Mouse (Mus musculus) kidney, adult 2 months (tissue): ENCODE measurements around the gene Lrrc73. TPM values are rescaled to one million over a fixed set of nuclear protein-coding genes. Genes with fewer than 3 reads are reported as not detected.

Source experiments
- DNase-seq: peaks from one replicate; pipeline ENCODE4 v3.0.0; 2021
- H3K27ac ChIP-seq: fragments of 200-500 bp; 2 replicates; pipeline ENCODE4 v1.5.1; 2012; ENCODE audit warnings: low read depth, low read length, control low read depth, inconsistent platforms; ENCODE audit not compliant: insufficient read depth
- H3K27me3 ChIP-seq: fragments of 200-500 bp; replicated peaks from 2 replicates; pipeline ENCODE4 v1.6.1; 2012; ENCODE audit warnings: mild to moderate bottlenecking, moderate library complexity, low read length, inconsistent platforms; ENCODE audit not compliant: control insufficient read depth, insufficient read depth
- H3K36me3 ChIP-seq: fragments of 200-500 bp; 2 replicates; pipeline ENCODE4 v1.6.1; 2012; ENCODE audit warnings: mild to moderate bottlenecking, moderate library complexity, low read length, inconsistent platforms; ENCODE audit not compliant: control insufficient read depth, insufficient read depth
- H3K4me1 ChIP-seq: fragments of 200-500 bp; 2 replicates; pipeline ENCODE4 v1.6.1; 2011; ENCODE audit warnings: low read length; ENCODE audit not compliant: control insufficient read depth, insufficient read depth
- H3K4me3 ChIP-seq: fragments of 200-500 bp; 2 replicates; pipeline ENCODE4 v1.5.1; 2011; ENCODE audit warnings: mild to moderate bottlenecking, low read depth, low read length, control low read depth; ENCODE audit not compliant: insufficient read depth
- CTCF ChIP-seq: fragments of 200-500 bp; conservative IDR thresholded peaks from 2 replicates; pipeline ENCODE4 v1.5.1; 2011; ENCODE audit warnings: low read depth, mild to moderate bottlenecking, control low read depth, low read length, moderate library complexity, mixed read lengths; ENCODE audit not compliant: insufficient read depth, insufficient read length
- POLR2A ChIP-seq: fragments of 200-500 bp; IDR thresholded peaks from one replicate; pipeline ENCODE4 v1.6.1; 2011; ENCODE audit warnings: low read depth, low read length, control low read depth
- WGBS: fragments of 180-500 bp; shearing (Covaris S2); methylation state at CpG from one replicate; pipeline ENCODE4 v1.1.7; 2018; 5-methylcytosine and 5-hydroxymethylcytosine counted together
- polyA plus RNA-seq: library from polyadenylated mRNA; depleted of rRNA; stranded (reverse); fragments of >200 nt; gene quantifications from 2 replicates; pipeline ENCODE4 v1.2.3, GENCODE M21; 2012

Lrrc73 gene
- polyA plus RNA-seq, 1 experiment = 1.1 TPM

DNA sequence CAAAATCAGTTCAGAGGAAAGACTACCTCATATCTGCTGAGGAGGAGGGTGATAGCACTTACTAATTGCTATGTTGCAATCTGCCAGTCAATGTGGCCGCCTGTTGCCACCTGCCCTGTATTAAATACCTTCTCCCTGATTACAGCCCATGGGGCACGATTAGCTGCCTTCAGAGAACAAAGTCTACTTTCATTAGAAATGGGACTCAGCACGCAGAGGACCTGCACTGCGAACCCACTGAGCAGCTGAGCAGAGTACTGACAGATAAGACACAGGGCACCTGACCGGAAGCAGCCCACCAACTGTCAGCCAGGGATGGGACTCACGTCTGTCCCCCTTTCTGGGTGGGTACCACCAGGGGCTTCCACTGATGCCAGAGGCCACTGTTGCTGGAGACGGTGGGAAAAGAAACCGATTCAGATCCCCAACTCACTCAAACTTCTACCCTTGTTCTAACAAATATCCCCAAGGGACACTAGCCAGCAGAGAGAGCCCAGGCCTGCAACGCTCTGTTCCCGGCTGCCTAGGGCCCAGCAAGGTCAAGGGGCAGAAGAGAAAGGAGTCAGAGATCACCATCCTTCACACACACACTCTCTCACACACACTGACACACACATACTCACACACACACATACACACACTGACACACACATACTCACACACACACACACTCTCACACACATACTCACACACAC is 14.8 kb downstream of the Lrrc73 start:
- no peak overlapping the region for H3K27ac ChIP-seq
- no peaks in the 10 kb centered on the region for H3K27me3 ChIP-seq
- DNase-seq = no peak
- TF ChIP-seq CTCF (no peak), POLR2A (no peak)
- 63% methylated on average over 10 of the region's 10 CpGs for WGBS
- no peak overlapping the region for H3K4me3 ChIP-seq
- no peaks in the 10 kb centered on the region; the same call in 1 of the 2 replicates for H3K36me3 ChIP-seq
- 0 out of 2 replicates have a peak, but pooled peaks cover 6% of the 10 kb centered on the region for H3K4me1 ChIP-seq

DNA sequence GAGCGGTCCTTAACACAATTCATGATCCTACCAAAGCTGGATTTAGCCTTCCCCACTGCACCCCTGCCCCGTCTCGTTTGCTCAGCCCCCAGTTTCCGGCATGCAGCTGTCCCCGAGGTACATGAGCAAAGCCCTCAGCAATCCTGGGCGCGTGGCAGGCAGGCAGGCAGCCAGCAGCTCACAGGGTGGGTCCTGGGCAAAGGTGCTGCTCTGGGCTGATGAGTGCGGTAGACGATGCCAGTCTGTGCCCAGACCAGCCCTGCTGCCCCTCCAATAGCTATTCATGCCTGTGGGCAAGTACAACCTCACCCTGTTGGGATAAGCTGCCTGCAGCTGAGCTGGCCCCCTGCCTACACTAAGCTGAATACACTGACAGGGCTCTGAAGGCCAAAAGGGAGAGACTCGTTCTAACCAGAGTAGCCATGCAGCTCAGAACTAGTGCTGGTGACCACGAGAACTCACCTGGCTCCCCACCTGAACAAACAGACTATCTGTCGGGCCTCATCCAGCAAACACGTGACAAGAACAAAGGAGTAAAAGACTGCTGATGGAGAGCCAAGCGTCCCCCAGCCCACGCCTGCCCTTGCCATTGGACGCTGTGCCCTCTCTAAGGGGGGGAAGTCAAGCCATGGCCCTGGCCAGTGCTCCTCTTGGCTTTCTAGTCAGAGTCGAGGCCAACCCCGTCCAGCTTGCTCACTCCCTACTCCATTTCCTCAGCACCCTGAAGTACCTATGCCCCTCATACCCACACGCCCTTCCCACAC is 16.6 kb downstream of the Lrrc73 start:
- TF ChIP-seq POLR2A = no peak
- TF ChIP-seq CTCF = no peak
- 69% methylated on average over 19 of the region's 19 CpGs for WGBS
- DNase-seq = peak; percentile 70
- H3K36me3 ChIP-seq = no peaks in the 10 kb centered on the region
- no peak overlapping the region for H3K27ac ChIP-seq
- H3K4me3 ChIP-seq = no peak overlapping the region
- 0 out of 2 replicates have a peak, but pooled peaks cover 6% of the 10 kb centered on the region for H3K4me1 ChIP-seq
- no peaks in the 10 kb centered on the region for H3K27me3 ChIP-seq

DNA sequence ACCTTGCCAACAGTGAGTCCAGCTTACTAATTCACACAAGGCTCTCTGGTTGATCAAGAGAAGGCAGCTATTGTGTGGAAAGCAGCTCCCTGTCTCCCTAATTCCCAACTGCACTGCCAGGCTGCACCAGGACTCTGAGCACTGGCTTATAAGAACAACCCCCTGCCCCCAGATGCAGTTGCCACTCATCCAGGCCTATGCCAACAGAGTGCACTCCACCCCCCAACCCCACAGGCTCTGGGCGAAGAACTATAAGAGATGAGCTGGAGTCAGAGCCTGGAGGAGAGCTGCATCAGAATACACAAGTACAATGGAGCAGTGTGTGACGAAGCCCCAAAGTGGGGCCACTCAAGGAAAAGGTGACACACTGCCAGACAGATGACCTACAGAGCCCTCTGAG is 18.7 kb downstream of the Lrrc73 start:
- Histone ChIP-seq H3K27me3 (no peaks in the 10 kb centered on the region), H3K36me3 (no peaks in the 10 kb centered on the region), H3K4me3 (no peak overlapping the region), H3K4me1 (0 out of 2 replicates have a peak, but pooled peaks cover 3% of the 10 kb centered on the region), H3K27ac (no peak overlapping the region)
- DNase-seq = no peak
- TF ChIP-seq CTCF (no peak), POLR2A (no peak)
- 96% methylated on average over 2 of the region's 2 CpGs for WGBS

DNA sequence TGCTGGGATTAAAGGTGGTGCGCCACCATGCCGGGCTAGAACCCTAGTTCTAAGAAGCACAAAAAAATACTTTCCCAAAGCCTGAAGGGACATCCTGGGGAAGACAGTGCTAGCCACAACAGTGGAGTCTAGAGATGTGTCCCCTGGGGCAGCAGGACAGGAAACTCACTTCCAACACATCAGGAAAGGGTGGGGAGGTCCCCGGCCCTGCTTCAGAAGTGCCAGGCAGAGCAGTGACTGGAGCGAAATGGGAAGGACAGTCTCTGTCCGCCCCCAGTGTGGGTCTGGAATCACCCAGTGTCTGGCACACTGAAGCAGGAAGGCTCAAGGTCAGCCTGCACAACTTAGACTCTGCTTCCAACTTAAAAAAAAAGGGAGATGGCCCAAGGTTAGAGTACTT is 19.3 kb downstream of the Lrrc73 start:
- Histone ChIP-seq H3K36me3 (no peaks in the 10 kb centered on the region), H3K4me1 (0 out of 2 replicates have a peak, but pooled peaks cover 3% of the 10 kb centered on the region), H3K27ac (no peak overlapping the region), H3K27me3 (no peaks in the 10 kb centered on the region), H3K4me3 (no peak overlapping the region)
- peak; percentile 83 for DNase-seq
- TF ChIP-seq CTCF (no peak), POLR2A (no peak)
- WGBS = 66% methylated on average over 5 of the region's 5 CpGs

DNA sequence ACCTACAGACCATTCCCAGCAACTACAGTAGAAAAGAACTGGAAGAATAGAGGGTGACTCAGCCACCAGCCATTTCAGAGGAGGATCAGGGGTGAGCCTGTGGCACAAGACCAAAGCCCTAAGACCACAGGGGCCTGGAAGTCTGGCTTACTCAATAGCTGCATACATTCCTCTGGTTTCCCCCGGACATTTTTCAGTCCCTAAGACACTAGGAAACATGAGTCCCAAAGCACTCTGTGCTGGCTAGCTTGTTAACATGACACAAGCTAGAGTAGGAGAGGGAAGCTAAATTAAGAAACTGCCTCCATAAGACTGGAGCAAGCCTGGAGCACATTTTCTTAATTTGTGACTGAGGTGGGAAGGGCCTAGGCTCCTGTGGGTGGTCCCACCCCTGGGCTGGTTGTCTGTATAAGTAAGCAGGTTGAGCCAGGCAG is 20.5 kb downstream of the Lrrc73 start:
- no peak for TF ChIP-seq CTCF
- no peak for TF ChIP-seq POLR2A
- Histone ChIP-seq H3K27me3 (no peaks in the 10 kb centered on the region), H3K27ac (no peak overlapping the region), H3K4me1 (0 out of 2 replicates have a peak, but pooled peaks cover 3% of the 10 kb centered on the region), H3K4me3 (no peak overlapping the region), H3K36me3 (no peaks in the 10 kb centered on the region)
- DNase-seq = no peak
- WGBS = 52% methylated on average over 1 of the region's 1 CpGs

DNA sequence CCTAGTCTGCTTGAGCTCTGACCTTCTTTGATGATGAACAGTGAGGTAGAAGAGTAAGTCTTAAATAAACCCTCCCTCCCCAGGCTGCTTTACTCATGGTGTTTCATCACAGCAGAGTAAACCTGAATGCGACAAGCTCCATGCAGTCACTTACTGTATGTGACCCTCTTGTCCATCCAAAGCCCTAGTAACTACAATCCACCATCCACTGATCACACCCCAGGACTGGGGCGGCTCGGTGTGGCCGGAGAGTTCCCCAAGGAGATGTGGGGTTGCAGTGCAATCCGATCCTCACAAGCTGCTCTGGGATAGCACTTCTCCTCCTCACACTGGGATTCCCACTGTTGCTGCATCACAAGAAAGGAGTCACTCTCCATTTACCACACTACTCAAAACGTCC is 21.1 kb downstream of the Lrrc73 start:
- WGBS = 69% methylated on average over 6 of the region's 6 CpGs
- no peaks in the 10 kb centered on the region for H3K36me3 ChIP-seq

DNA sequence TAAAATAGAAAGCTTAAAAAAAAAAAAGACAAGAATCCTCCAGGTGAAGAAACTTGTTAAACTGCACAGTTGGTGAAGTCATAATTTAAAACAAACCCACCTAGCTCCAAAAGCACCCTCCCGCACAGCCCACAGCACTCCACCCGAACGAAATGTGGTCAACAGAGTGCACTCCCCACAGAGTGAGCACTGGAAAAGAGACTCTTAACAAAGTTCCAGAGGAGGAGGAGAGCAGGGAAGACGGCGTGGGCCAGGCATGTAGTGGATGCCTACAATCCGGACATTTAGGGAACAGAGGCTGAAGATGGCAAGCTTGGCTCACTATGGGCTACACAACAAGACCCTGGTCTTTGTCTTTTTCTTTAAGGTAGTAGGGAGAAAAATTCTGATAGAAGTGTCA is 21.7 kb downstream of the Lrrc73 start:
- Histone ChIP-seq H3K4me1 (0 out of 2 replicates have a peak, but pooled peaks cover 3% of the 10 kb centered on the region), H3K27ac (no peak overlapping the region), H3K36me3 (no peaks in the 10 kb centered on the region), H3K4me3 (no peak overlapping the region), H3K27me3 (no peaks in the 10 kb centered on the region)
- 87% methylated on average over 6 of the region's 6 CpGs for WGBS
- TF ChIP-seq CTCF = no peak
- no peak for TF ChIP-seq POLR2A
- DNase-seq = no peak

More for the DNA sequence above, 21.1 kb downstream of the Lrrc73 start:
- H3K27ac ChIP-seq = no peak overlapping the region
- H3K4me1 ChIP-seq = 0 out of 2 replicates have a peak, but pooled peaks cover 3% of the 10 kb centered on the region
- TF ChIP-seq CTCF = no peak
- no peak for TF ChIP-seq POLR2A
- H3K27me3 ChIP-seq = no peaks in the 10 kb centered on the region
- no peak overlapping the region for H3K4me3 ChIP-seq
- no peak for DNase-seq
